Mouse (Mus musculus) stomach, embryonic 16.5 days (tissue): ENCODE measurements around the gene Ccdc57. TPM values are rescaled to one million over a fixed set of nuclear protein-coding genes. Genes with fewer than 3 reads are reported as not detected.

Experiments used
- ATAC-seq: fragments of 200-750 bp; cut with Nextera tagmentation; 2 replicates; pipeline ENCODE4 v1.8.0; 2017; ENCODE audit warnings: moderate number of reproducible peaks, moderate TSS enrichment; ENCODE audit not compliant: insufficient read depth, low FRiP score
- H3K27ac ChIP-seq: fragments of 300-500 bp; sonication (generic); 2 replicates; pipeline ENCODE4 v1.5.1; 2014; ENCODE audit warnings: low read length
- H3K27me3 ChIP-seq: fragments of 300-500 bp; sonication (generic); 2 replicates; pipeline ENCODE4 v1.6.1; 2014; ENCODE audit warnings: low read length, control low read depth, mixed read lengths; ENCODE audit not compliant: control insufficient read depth, insufficient read depth
- H3K36me3 ChIP-seq: fragments of 300-500 bp; sonication (generic); 2 replicates; pipeline ENCODE4 v1.6.1; 2014; ENCODE audit warnings: low read length; ENCODE audit not compliant: control insufficient read depth, insufficient read depth
- H3K4me1 ChIP-seq: fragments of 300-500 bp; sonication (generic); 2 replicates; pipeline ENCODE4 v1.6.1; 2014; ENCODE audit warnings: low read length, control low read depth, mixed read lengths; ENCODE audit not compliant: control insufficient read depth, insufficient read depth
- H3K4me2 ChIP-seq: fragments of 300-500 bp; sonication (generic); 2 replicates; pipeline ENCODE4 v1.6.1; 2014; ENCODE audit warnings: low read depth, low read length, mixed read lengths
- H3K4me3 ChIP-seq: fragments of 300-500 bp; sonication (generic); replicated peaks from 2 replicates; pipeline ENCODE4 v1.5.1; 2014; ENCODE audit warnings: mild to moderate bottlenecking, low read length
- H3K9ac ChIP-seq: fragments of 300-500 bp; sonication (generic); 2 replicates; pipeline ENCODE4 v1.6.1; 2014; ENCODE audit warnings: low read length
- H3K9me3 ChIP-seq: fragments of 300-500 bp; sonication (generic); replicated peaks from 2 replicates; pipeline ENCODE4 v1.6.1; 2016; ENCODE audit warnings: low read length, control low read depth; ENCODE audit not compliant: control insufficient read depth
- WGBS: fragments of 180-500 bp; shearing (Covaris S2); extraction: QIAGEN DNeasy Blood & Tissue Kit; methylation state at CpG from one replicate; pipeline ENCODE4 v1.1.7; 2014; 5-methylcytosine and 5-hydroxymethylcytosine counted together
- polyA plus RNA-seq: library from polyadenylated mRNA; unstranded; fragments of >200 nt; fragmentation: Nextera tagmentation; extraction: Ambion mirVana; gene quantifications from 2 replicates; pipeline ENCODE4 v1.2.1, GENCODE M21; 2015

Ccdc57 gene
- polyA plus RNA-seq, 1 experiment from 2014 or later = 5.2 TPM

DNA sequence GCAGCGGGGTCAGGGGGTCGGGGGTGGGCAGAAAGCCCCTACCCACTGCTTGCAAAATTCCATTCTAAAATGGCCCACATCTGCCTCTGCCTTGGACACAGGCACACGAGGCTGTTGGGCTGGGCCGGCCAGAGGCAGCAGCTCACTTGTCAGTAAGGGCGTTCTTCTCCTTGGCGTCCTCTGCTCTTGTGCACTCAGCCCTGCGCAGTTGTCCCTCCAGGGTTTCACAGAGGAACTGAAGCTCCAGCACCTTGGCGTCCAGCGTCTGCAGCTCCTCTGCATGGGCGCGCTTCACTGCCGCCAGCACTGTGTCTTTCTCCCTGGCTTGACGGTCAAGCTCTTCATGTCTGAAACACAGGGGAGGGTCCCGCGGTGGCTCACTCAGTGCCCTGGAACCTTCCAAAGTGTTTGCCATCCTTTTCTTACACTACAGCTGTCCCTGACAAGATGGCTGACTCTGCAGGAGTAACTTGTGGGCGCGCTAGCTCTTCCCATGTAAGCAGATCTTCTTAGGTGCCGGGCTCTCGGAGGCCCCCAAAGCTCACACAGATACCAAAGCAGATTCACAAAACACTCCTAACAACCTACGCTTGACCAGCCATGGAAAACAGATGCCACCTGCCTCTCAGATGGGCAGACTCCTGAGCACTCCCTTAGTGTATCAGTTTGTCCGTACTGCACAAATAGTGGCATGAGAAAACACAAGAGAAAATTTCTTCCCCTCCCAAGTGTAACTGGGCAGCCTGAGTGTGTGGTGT, 30.8 kb downstream of the Ccdc57 start:
- 0 out of 2 replicates have a peak overlapping the region, but pooled peaks have one; percentile 14 for H3K27ac ChIP-seq
- peaks cover 9% of the 10 kb centered on the region; the same call in 1 of the 2 replicates for H3K4me1 ChIP-seq
- no peak overlapping the region for H3K9ac ChIP-seq
- 81% methylated on average over 21 of the region's 21 CpGs for whole genome bisulfite sequencing
- H3K9me3 ChIP-seq = no peaks in the 10 kb centered on the region
- H3K27me3 ChIP-seq = no peaks in the 10 kb centered on the region
- no peak overlapping the region for H3K4me3 ChIP-seq
- no peak overlapping the region for H3K4me2 ChIP-seq
- ATAC-seq = no peak
- H3K36me3 ChIP-seq = no peaks in the 10 kb centered on the region

DNA sequence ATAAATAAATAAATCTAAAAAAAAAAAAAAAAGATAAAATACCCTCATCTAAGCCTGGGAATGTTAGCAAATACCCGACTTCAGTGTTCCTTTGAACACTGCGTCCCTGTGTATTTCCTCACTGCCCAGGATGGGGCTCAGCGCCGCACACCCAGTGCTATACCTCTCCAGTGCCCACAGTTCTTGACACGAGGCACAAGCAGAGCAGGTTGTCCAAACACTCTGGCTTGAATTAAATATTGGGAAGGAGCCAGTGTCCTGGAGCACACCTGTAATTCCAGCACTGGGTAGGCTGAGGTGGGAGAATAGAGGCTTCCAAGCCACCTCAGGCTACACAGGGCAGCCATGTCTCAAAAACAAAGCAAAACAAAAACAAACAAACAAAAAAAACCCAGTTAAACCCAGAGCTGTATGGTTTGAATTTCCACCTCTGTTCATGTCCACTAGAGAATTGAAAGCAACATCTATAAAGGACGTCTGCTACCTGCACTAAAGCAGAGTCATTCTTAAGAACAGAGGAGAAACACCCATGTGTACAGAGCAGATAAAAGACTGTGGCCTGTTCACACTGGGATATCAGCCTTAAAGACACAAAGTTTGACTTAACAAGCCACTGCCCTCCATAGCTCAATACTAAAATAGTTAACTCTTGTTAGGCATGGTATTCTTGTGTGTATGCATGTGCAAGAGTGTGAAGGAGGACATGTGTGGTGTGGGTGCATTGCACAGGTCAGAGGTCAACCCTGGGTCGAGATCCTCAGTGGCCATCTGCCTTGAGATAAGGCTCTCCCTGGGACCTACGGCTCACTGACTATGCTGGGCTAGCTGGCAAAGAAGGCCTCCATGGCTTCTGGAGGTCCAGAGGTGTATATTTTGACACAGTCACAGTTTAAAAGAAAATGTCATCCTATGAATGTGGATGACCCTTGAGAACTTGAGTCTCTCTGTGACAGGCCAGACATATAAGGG, 32.1 kb downstream of the Ccdc57 start:
- no peak overlapping the region for H3K4me3 ChIP-seq
- H3K36me3 ChIP-seq = no peaks in the 10 kb centered on the region
- ATAC-seq = peak; percentile 49; the same call in 1 of the 2 replicates
- no peaks in the 10 kb centered on the region for H3K9me3 ChIP-seq
- peak overlapping the region; percentile 60 for H3K27ac ChIP-seq
- H3K27me3 ChIP-seq = no peaks in the 10 kb centered on the region
- WGBS = 67% methylated on average over 8 of the region's 8 CpGs
- H3K4me1 ChIP-seq = peaks cover 9% of the 10 kb centered on the region; the same call in 1 of the 2 replicates
- H3K9ac ChIP-seq = no peak overlapping the region
- no peak overlapping the region for H3K4me2 ChIP-seq

DNA sequence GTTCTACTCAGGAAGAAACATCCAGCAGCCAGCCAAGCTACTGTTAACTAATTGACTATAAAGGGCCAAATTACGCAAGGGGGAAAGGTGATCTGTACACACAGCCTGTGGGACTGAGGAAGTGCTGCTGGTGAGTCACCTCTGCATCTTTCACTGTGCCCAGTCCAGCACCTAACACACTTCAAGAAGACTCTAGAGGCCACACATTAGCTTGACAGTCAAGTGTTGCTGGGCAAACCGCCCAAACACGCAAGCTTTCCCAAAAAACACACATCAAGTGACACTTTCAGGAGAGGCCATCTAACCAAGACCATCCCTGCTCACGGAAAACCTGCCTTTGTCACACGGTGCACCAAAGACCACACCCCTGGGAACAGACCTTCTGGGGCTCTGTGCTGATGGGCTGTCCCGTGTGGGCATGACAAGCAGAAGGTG, 34.5 kb downstream of the Ccdc57 start:
- no peaks in the 10 kb centered on the region for H3K36me3 ChIP-seq
- no peak for ATAC-seq
- H3K4me2 ChIP-seq = no peak overlapping the region
- no peaks in the 10 kb centered on the region for H3K27me3 ChIP-seq
- no peaks in the 10 kb centered on the region for H3K9me3 ChIP-seq
- no peak overlapping the region for H3K9ac ChIP-seq
- WGBS = 81% methylated on average over 6 of the region's 6 CpGs
- no peak overlapping the region for H3K4me3 ChIP-seq
- peaks cover 9% of the 10 kb centered on the region; the same call in 1 of the 2 replicates for H3K4me1 ChIP-seq
- no peak overlapping the region; the same call in 1 of the 2 replicates for H3K27ac ChIP-seq

DNA sequence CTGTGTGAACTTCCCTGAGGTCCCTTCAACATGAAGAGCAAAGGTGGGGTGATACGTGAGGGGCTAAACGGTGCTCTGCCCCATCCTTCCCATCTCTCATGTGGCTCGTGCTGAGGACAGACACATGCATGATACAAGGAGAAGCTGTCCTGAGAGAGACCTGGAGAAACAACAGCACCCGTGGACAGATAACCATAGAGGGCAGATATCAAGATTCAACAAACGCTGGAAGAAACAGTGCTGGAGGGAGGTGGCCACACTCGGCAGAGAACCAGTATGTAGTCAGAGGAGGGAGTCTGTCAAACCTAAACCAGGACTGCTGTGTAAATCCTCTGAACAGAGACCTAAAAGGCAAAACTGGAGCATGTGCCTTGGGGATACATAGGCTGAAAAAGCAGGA, 37.2 kb downstream of the Ccdc57 start:
- 83% methylated on average over 6 of the region's 6 CpGs for WGBS
- H3K9ac ChIP-seq = no peak overlapping the region
- no peaks in the 10 kb centered on the region; the same call in 1 of the 2 replicates for H3K4me1 ChIP-seq
- no peaks in the 10 kb centered on the region for H3K36me3 ChIP-seq
- H3K9me3 ChIP-seq = no peaks in the 10 kb centered on the region
- H3K4me3 ChIP-seq = no peak overlapping the region
- no peak overlapping the region for H3K27ac ChIP-seq
- H3K4me2 ChIP-seq = no peak overlapping the region
- no peaks in the 10 kb centered on the region for H3K27me3 ChIP-seq
- no peak for ATAC-seq

DNA sequence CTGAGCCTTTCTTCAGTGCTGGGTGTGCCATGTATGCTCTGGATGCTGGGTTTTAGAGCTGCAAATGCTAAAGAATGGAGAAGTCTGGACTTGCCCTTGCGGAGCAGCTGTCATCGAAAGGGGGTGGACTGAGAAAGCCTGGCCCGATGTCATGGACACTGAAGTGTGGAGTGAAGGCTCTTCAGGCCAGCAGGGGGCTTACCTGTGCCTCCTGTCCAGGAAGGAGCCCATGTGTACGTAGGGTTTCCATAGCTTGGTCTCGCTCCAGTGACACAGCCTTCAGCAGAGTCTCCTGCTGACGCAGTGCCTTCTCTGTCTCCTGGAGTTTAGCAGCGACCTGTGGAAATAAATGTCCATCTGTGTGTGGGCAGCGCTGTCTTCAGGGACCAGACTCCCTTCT, 38.3 kb downstream of the Ccdc57 start:
- no peak for ATAC-seq
- H3K4me2 ChIP-seq = no peak overlapping the region
- no peaks in the 10 kb centered on the region for H3K36me3 ChIP-seq
- WGBS = 82% methylated on average over 8 of the region's 8 CpGs
- no peak overlapping the region for H3K4me3 ChIP-seq
- no peaks in the 10 kb centered on the region for H3K9me3 ChIP-seq
- no peaks in the 10 kb centered on the region for H3K4me1 ChIP-seq
- no peaks in the 10 kb centered on the region for H3K27me3 ChIP-seq
- no peak overlapping the region for H3K27ac ChIP-seq
- H3K9ac ChIP-seq = no peak overlapping the region

DNA sequence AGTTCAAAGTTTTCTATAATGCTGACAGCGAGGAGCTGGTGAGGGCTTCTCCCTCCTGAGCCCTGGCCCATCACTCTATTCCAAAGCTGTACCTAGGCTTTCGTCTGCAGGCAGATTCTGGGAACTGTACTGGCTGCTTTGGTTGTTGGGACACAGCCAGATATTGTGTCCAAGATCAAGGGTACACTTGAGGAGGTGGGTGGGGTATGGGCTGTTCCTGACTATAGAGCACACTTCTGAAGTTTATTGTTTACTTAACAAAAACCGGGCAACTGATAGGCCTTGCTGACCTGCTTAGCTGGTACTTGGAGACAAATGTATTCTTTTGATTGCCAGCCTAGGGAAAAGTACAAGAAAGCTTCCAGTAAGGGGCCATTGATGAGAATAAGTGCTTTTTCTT, 43.5 kb downstream of the Ccdc57 start:
- ATAC-seq = peak; percentile 82; the same call in 1 of the 2 replicates
- Histone ChIP-seq H3K4me1 (no peaks in the 10 kb centered on the region; the same call in 1 of the 2 replicates), H3K9me3 (peaks cover 3% of the 10 kb centered on the region; the same call in 1 of the 2 replicates), H3K4me2 (no peak overlapping the region), H3K36me3 (peaks cover 11% of the 10 kb centered on the region; the same call in 1 of the 2 replicates), H3K9ac (no peak overlapping the region), H3K27me3 (no peaks in the 10 kb centered on the region), H3K27ac (peak overlapping the region; percentile 66; the same call in 1 of the 2 replicates), H3K4me3 (no peak overlapping the region)
- 55% methylated on average over 3 of the region's 3 CpGs for WGBS

DNA sequence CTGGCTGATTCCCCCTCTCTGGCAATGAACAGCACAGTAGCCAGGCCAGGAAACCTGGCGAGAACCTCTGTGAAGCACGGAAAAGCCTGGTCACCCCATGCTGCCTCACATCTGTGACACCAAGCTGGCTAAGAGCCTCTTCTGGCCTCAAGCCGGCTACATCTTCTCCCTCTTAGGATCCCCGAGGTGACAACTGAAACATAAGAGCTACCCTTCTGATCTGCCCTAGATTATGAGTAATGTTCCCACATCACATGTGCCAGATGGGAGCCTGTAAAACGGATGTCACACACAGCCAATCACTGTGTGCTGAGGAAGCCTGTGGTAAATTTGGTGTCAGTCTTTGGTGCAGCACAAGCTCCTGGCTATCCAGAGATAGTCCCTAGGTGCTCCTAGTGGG, 44.0 kb downstream of the Ccdc57 start:
- Histone ChIP-seq H3K27me3 (no peaks in the 10 kb centered on the region), H3K27ac (no peak overlapping the region), H3K9me3 (peaks cover 3% of the 10 kb centered on the region; the same call in 1 of the 2 replicates), H3K9ac (no peak overlapping the region), H3K36me3 (peaks cover 11% of the 10 kb centered on the region; the same call in 1 of the 2 replicates), H3K4me2 (no peak overlapping the region), H3K4me3 (no peak overlapping the region), H3K4me1 (no peaks in the 10 kb centered on the region; the same call in 1 of the 2 replicates)
- no peak for ATAC-seq
- 88% methylated on average over 5 of the region's 5 CpGs for WGBS

DNA sequence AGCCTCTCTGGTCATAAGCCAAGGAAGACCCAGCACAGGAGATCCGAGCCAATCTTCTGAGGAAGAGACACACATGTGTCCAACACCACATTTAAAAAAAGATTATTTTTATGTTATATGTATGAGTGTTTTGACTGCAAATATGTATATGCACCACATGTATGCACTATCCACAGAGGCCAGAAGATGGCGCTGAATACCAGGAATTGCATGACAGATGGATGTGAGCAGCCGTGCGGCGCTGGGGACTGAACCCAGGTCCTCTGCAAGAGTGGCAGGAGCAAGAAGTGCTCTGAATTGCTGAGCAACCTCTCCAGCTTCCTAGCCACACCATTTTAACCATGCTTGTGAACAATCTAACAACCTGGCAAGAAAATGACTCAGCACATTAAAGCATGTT, 45.2 kb downstream of the Ccdc57 start:
- no peak overlapping the region for H3K4me3 ChIP-seq
- no peaks in the 10 kb centered on the region for H3K27me3 ChIP-seq
- 90% methylated on average over 5 of the region's 5 CpGs for WGBS
- no peak overlapping the region for H3K9ac ChIP-seq
- H3K9me3 ChIP-seq = peaks cover 3% of the 10 kb centered on the region; the same call in 1 of the 2 replicates
- no peaks in the 10 kb centered on the region; the same call in 1 of the 2 replicates for H3K4me1 ChIP-seq
- no peak overlapping the region for H3K4me2 ChIP-seq
- H3K27ac ChIP-seq = no peak overlapping the region
- peaks cover 11% of the 10 kb centered on the region; the same call in 1 of the 2 replicates for H3K36me3 ChIP-seq
- no peak for ATAC-seq
